In genomic region chr2:145872099-145872498, GRCm38 (mm10) we compare ENCODE assay signal across 27 mouse cellular contexts. TPM values are rescaled to one million over a fixed set of nuclear protein-coding genes. Genes with fewer than 3 reads are reported as not detected.
DNase-seq lines count a peak whose midpoint lies in the region; ATAC-seq and TF ChIP-seq lines count a peak whose summit lies in the region.
"Had no signal": no experiment of that assay in that cellular context is flagged by ENCODE, and none has a peak within 500 bp of the region (broad histone marks: within the 10 kb centered on the region; RNA-seq: fewer than 3 reads in every experiment).

No protein-coding gene starts in this region.

- H3K79me2 ChIP-seq in liver, adult 2 months (ENCODE audit: control insufficient read depth, insufficient read depth, low read length), result peaks cover 13% of the 10 kb centered on the region

- peak; percentile 79 for DNase-seq in heart, adult 11 months
- peak; percentile 45 for DNase-seq in liver, adult 2 months (ENCODE audit: extremely low read depth, low read depth, low spot score)
- no peak for DNase-seq in liver, postnatal 0 days
- DNase-seq in 3T3-L1 (ENCODE audit: low read depth, low spot score), result peak; percentile 52
- DNase-seq in cerebellum, adult 18-20 months, result no peak
- DNase-seq: adrenal gland, adult 2 months; adrenal gland, postnatal 36 days; cerebellum, adult 2 months; cerebellum, postnatal 14 days; forebrain, postnatal 0 days; gastrocnemius, postnatal 14 days; heart, adult 18-20 months; heart, postnatal 4 days; kidney, adult 11 months; liver; right cerebral cortex, postnatal 4 days; thymus, postnatal 14 days had no signal

- H3K9ac ChIP-seq in heart, embryonic 12.5 days, result no peak overlapping the region
- H3K9ac ChIP-seq in liver, adult 2 months (ENCODE audit: low read depth, low read length), result no peak overlapping the region
- H3K9ac ChIP-seq in liver, postnatal 0 days (replicated peaks), result no peak overlapping the region
- no peak overlapping the region for H3K9ac ChIP-seq in stomach, embryonic 16.5 days (ENCODE audit: low read length)
- H3K9ac ChIP-seq: forebrain, embryonic 12.5 days; forebrain, postnatal 0 days; hindbrain, embryonic 13.5 days; liver, embryonic 15.5 days; midbrain, embryonic 13.5 days; neural tube, embryonic 13.5 days had no signal

- TF ChIP-seq CTCF in liver, adult 2 months (IDR thresholded peaks at IDR 0.05; ENCODE audit: low read depth, low read length), result no peak
- TF ChIP-seq CTCF in liver, postnatal 0 days (IDR thresholded peaks at IDR 0.05; ENCODE audit: low read depth), result no peak

- TF ChIP-seq EP300 in liver, postnatal 0 days (IDR thresholded peaks at IDR 0.05; ENCODE audit: low read depth), result no peak

- no peak overlapping the region for H3K4me3 ChIP-seq in heart, embryonic 12.5 days
- no peak overlapping the region for H3K4me3 ChIP-seq in liver, adult 2 months (ENCODE audit: insufficient read depth, low read depth, low read length)
- no peak overlapping the region for H3K4me3 ChIP-seq in liver, postnatal 0 days (ENCODE audit: low read depth, low read length)
- no peak overlapping the region for H3K4me3 ChIP-seq in stomach, embryonic 16.5 days (replicated peaks; ENCODE audit: low read length)
- H3K4me3 ChIP-seq: forebrain, embryonic 12.5 days; hindbrain, embryonic 13.5 days; liver, embryonic 15.5 days; midbrain, embryonic 13.5 days; neural tube, embryonic 13.5 days had no signal

- H3K27ac ChIP-seq in heart, embryonic 12.5 days (ENCODE audit: poor library complexity, severe bottlenecking), result no peak overlapping the region
- no peak overlapping the region for H3K27ac ChIP-seq in liver, adult 2 months (replicated peaks; ENCODE audit: insufficient read depth, low read depth, low read length)
- H3K27ac ChIP-seq in liver, postnatal 0 days (ENCODE audit: low read depth), result no peak overlapping the region
- H3K27ac ChIP-seq in stomach, embryonic 16.5 days (ENCODE audit: low read length), result peak overlapping the region; percentile 59; the same call in 1 of the 2 replicates
- H3K27ac ChIP-seq: forebrain, embryonic 12.5 days; hindbrain, embryonic 13.5 days; liver, embryonic 15.5 days; macrophage; midbrain, embryonic 13.5 days; neural tube, embryonic 13.5 days had no signal

- peaks cover 32% of the 10 kb centered on the region for H3K36me3 ChIP-seq in heart, embryonic 12.5 days
- peaks cover 26% of the 10 kb centered on the region for H3K36me3 ChIP-seq in liver, adult 2 months (ENCODE audit: control insufficient read depth, insufficient read depth, low read length)
- peaks cover 8% of the 10 kb centered on the region for H3K36me3 ChIP-seq in liver, postnatal 0 days (replicated peaks; ENCODE audit: insufficient read depth, low read length)
- H3K36me3 ChIP-seq in stomach, embryonic 16.5 days (ENCODE audit: control insufficient read depth, insufficient read depth, low read length), result peaks cover 5% of the 10 kb centered on the region; the same call in 1 of the 2 replicates
- H3K36me3 ChIP-seq: forebrain, embryonic 12.5 days; liver, embryonic 15.5 days; midbrain, embryonic 13.5 days had no signal

- ATAC-seq in heart, embryonic 12.5 days (ENCODE audit: insufficient number of reproducible peaks, low FRiP score), result no peak
- no peak for ATAC-seq in liver, postnatal 0 days
- ATAC-seq in stomach, embryonic 16.5 days (ENCODE audit: insufficient read depth, low FRiP score), result peak; percentile 60; the same call in 1 of the 2 replicates
- ATAC-seq: activated CD4-positive, CD25-positive, alpha-beta regulatory T cell, adult 4 months; forebrain, postnatal 0 days; midbrain, embryonic 13.5 days had no signal

- peaks cover 3% of the 10 kb centered on the region; the same call in 1 of the 2 replicates for H3K9me3 ChIP-seq in heart, embryonic 12.5 days (replicated peaks)
- H3K9me3 ChIP-seq in liver, postnatal 0 days (ENCODE audit: low read length), result 0 out of 2 replicates have a peak, but pooled peaks cover 2% of the 10 kb centered on the region
- H3K9me3 ChIP-seq in stomach, embryonic 16.5 days (replicated peaks; ENCODE audit: control insufficient read depth, low read length), result 0 out of 2 replicates have a peak, but pooled peaks cover 2% of the 10 kb centered on the region
- H3K9me3 ChIP-seq: forebrain, embryonic 12.5 days; hindbrain, embryonic 13.5 days; liver, embryonic 15.5 days; midbrain, embryonic 13.5 days; neural tube, embryonic 13.5 days had no signal

- no peak overlapping the region for H3K4me2 ChIP-seq in heart, embryonic 12.5 days
- no peak overlapping the region for H3K4me2 ChIP-seq in liver, postnatal 0 days (ENCODE audit: low read depth, low read length)
- H3K4me2 ChIP-seq in stomach, embryonic 16.5 days (ENCODE audit: low read depth, low read length), result no peak overlapping the region
- H3K4me2 ChIP-seq: forebrain, embryonic 12.5 days; heart, embryonic 11.5 days; hindbrain, embryonic 13.5 days; liver, embryonic 15.5 days; midbrain, embryonic 13.5 days; neural tube, embryonic 13.5 days had no signal

- H3K4me1 ChIP-seq in heart, embryonic 12.5 days (replicated peaks), result peaks cover 7% of the 10 kb centered on the region; the same call in 1 of the 2 replicates
- peaks cover 3% of the 10 kb centered on the region; the same call in 1 of the 2 replicates for H3K4me1 ChIP-seq in liver, adult 2 months (ENCODE audit: control insufficient read depth, insufficient read depth, low read length)
- H3K4me1 ChIP-seq in liver, postnatal 0 days (ENCODE audit: insufficient read depth), result no peaks in the 10 kb centered on the region; the same call in 1 of the 2 replicates
- peaks cover 8% of the 10 kb centered on the region for H3K4me1 ChIP-seq in stomach, embryonic 16.5 days (ENCODE audit: control insufficient read depth, insufficient read depth, low read length)
- H3K4me1 ChIP-seq: forebrain, embryonic 12.5 days; hindbrain, embryonic 13.5 days; liver, embryonic 15.5 days; midbrain, embryonic 13.5 days; neural tube, embryonic 13.5 days had no signal

- WGBS in heart, embryonic 12.5 days, result 77% methylated on average over 1 of the region's 1 CpGs
- WGBS in liver, adult 2 months, result 30% methylated on average over 1 of the region's 1 CpGs
- 90% methylated on average over 1 of the region's 1 CpGs for WGBS in liver, postnatal 0 days (ENCODE audit: insufficient replicate concordance)
- WGBS in stomach, embryonic 16.5 days, result 78% methylated on average over 1 of the region's 1 CpGs

- TF ChIP-seq POLR2A in liver, adult 2 months (IDR thresholded peaks at IDR 0.05; ENCODE audit: extremely low read depth, insufficient read depth, low read length), result no peak

- no peaks in the 10 kb centered on the region for H3K27me3 ChIP-seq in heart, embryonic 12.5 days (replicated peaks)
- no peaks in the 10 kb centered on the region for H3K27me3 ChIP-seq in liver, adult 2 months (ENCODE audit: control insufficient read depth, insufficient read depth, low read length)
- no peaks in the 10 kb centered on the region for H3K27me3 ChIP-seq in liver, postnatal 0 days (ENCODE audit: insufficient read depth, low read length)
- no peaks in the 10 kb centered on the region for H3K27me3 ChIP-seq in stomach, embryonic 16.5 days (ENCODE audit: control insufficient read depth, insufficient read depth, low read length)
- H3K27me3 ChIP-seq: forebrain, embryonic 12.5 days; hindbrain, embryonic 13.5 days; liver, embryonic 15.5 days; midbrain, embryonic 13.5 days; neural tube, embryonic 13.5 days had no signal

RNA-seq across cellular contexts. Expression of gene Naa20, which starts 29.8 kb away (rescaled TPM):
- polyA plus RNA-seq in heart, embryonic 12.5 days (2016; fragmentation: Nextera tagmentation; extraction: Ambion mirVana), result 164 and 166 TPM in 2 replicates
- 25.8 and 29.2 TPM in 2 replicates for total RNA-seq in liver, adult 2 months (2014; rRNA removed)
- 14.4 and 14.6 TPM in 2 replicates for polyA plus RNA-seq in liver, adult 2 months (2012; rRNA removed)
- 55.0 and 60.0 TPM in 2 replicates for polyA plus RNA-seq in liver, postnatal 0 days (2015; fragmentation: Nextera tagmentation; extraction: Ambion mirVana)
- polyA plus RNA-seq in stomach, embryonic 16.5 days (2015; fragmentation: Nextera tagmentation; extraction: Ambion mirVana), result 144 and 160 TPM in 2 replicates

Comparison
In these comparisons a context has a peak if more than half of its experiments do, and no peak if none do; other contexts are left out.
1. DNase-seq: peak in heart, adult 11 months (single experiment), liver, adult 2 months (single experiment) and 3T3-L1 (single experiment); none in liver, postnatal 0 days (single experiment) and cerebellum, adult 18-20 months (0 of 2).